Mouse (Mus musculus): ENCODE measurements around the gene Ankrd16. TPM values are rescaled to one million over a fixed set of nuclear protein-coding genes. Genes with fewer than 3 reads are reported as not detected.

Gene Ankrd16
- polyA plus RNA-seq (2015; fragmentation: Nextera tagmentation; extraction: Ambion mirVana), result 44.8 and 51.8 TPM in 2 replicates

DNA sequence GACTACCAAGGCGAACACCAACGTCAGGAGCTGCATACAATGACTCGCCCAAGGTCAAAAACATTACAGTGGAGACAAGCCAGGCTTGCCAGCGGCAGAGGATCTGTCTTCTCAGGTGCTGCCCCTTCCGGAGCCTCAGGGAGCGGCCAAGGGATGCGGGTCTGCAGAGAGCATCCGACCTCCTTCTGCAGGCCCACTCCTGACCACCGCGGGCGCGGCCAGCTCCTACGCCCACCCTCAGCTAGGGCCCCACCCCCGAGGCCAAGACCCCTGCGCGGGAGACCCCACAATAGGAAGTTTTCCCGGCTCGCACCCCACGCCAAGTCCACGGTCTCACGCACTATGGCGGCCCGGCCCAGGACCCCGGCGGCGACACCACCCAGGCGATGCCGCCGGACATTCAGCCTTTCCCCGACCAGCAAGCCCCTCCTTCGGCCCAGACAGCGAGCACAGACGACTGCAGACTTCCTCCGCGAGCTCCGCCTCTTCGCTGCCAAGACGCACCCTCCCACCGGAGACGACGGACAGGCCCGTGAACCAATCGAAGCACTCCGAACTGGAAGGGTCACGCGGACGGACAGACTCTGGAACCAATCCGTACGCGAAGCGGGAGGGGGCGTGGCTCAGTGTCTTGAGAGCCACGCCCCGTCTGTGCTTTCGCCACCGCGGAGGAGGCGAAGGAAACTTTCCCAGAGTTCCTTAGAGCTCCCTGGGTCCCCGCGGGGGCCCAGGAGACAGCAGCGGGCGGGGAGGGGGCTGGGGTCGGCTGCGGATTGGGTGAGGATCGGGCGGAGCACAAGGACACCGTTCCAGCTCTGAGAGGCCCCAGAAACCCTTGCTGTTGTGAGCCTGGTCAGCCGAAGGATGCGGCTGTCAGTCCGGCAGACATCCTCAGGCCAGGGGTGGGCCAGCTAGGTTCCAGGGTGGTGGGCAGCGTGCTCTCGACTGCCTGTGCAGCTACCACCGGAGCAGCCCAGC lies at the start of gene Ankrd16, which contains the start of gene Fbh1:
TSS of gene Ankrd16 (plus strand) at position 786 of the 978 bp plus-strand sequence.
TSS of gene Fbh1 (minus strand) at position 492 of the 978 bp plus-strand sequence.
- Histone ChIP-seq H3K9ac (peak within 1 kb of the TSS; percentile 90), H3K4me1 (peaks cover 34% of the 10 kb centered on the region), H3K9me3 (replicated peaks) (no peaks in the 10 kb centered on the region), H3K36me3 (ENCODE audit: poor library complexity, severe bottlenecking) (peaks cover 18% of the 10 kb centered on the region), H3K4me2 (peak within 1 kb of the TSS; percentile 84), H3K4me3 (peak within 1 kb of the TSS; percentile 84), H3K27ac (peak within 1 kb of the TSS; percentile 96), H3K27me3 (no peaks in the 10 kb centered on the region)
- ATAC-seq, result peak; percentile 95
- WGBS, result under 1% methylated on average over 65 of the region's 73 CpGs

DNA sequence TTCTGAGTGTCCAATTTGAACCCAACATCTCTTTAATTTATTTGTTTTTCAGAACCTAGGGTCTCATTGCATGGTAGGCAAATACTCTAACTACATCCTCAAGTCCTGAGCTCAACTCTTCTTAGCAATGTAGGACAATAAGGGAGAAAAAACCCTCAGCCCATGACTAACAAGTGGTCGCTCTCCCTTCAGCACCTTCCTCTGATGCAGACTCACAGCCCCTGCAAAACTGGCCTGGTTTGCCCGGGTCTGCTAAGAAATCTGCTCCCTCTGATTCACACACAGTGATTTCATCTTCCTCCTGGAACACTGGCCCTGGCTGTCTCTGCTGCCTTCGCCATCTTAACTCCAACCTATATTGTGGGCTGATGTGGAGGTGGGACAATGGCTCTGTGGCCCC lies 48.6 kb upstream of the Ankrd16 start:
- H3K9me3 ChIP-seq (replicated peaks), result no peaks in the 10 kb centered on the region
- H3K27ac ChIP-seq, result no peak overlapping the region
- 79% methylated on average over 3 of the region's 3 CpGs for WGBS
- H3K4me3 ChIP-seq, result no peak overlapping the region
- no peaks in the 10 kb centered on the region for H3K4me1 ChIP-seq
- H3K9ac ChIP-seq, result no peak overlapping the region
- H3K4me2 ChIP-seq, result no peak overlapping the region
- no peak for ATAC-seq
- H3K36me3 ChIP-seq (ENCODE audit: poor library complexity, severe bottlenecking), result no peaks in the 10 kb centered on the region
- H3K27me3 ChIP-seq, result no peaks in the 10 kb centered on the region

DNA sequence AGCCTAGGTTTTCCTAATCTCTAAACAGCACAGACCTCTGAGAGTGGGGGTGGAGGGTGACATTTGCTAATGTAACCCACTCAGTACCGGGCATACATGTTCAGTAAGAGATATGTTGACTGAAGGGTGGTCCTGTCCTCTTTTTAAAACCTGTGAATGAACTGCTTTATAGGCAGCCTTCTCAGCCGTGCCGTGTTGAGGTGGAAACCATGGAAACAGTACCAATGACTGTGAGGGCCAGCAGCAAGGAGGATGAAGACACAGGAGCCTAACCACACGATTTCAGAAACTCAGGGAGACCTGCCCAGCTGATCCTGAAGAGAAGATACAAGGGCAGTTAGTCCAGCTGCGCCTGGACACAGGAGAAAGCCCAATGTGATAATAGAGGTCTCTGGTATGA lies 44.7 kb upstream of the Ankrd16 start:
- Histone ChIP-seq H3K27ac (no peak overlapping the region), H3K27me3 (no peaks in the 10 kb centered on the region), H3K4me1 (no peaks in the 10 kb centered on the region), H3K9ac (no peak overlapping the region), H3K4me3 (no peak overlapping the region), H3K36me3 (ENCODE audit: poor library complexity, severe bottlenecking) (peaks cover 3% of the 10 kb centered on the region; the same call in 1 of the 2 replicates), H3K4me2 (no peak overlapping the region), H3K9me3 (replicated peaks) (no peaks in the 10 kb centered on the region)
- 68% methylated on average over 5 of the region's 5 CpGs for WGBS
- ATAC-seq, result no peak

DNA sequence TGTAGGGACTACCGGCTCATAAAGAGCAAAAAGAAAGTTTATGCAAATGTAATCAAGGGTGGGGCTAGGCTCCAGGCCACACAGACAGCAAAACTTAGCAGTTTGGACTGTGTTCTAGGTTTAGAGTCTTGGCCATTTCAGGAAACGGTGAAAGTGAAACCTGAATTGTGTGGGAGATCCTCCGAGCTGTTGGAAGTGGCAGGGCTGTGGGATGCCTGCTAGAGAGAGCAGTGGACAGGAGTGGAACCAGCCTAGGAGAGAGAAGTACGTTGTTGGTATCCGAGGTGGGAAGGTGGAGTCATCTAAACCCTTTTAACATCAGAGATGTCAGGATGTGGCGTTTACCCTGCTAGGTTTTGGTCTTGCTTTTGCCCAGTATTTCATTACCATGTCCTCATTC lies 41.8 kb upstream of the Ankrd16 start:
- no peak for ATAC-seq
- peaks cover 30% of the 10 kb centered on the region for H3K36me3 ChIP-seq (ENCODE audit: poor library complexity, severe bottlenecking)
- no peaks in the 10 kb centered on the region for H3K4me1 ChIP-seq

DNA sequence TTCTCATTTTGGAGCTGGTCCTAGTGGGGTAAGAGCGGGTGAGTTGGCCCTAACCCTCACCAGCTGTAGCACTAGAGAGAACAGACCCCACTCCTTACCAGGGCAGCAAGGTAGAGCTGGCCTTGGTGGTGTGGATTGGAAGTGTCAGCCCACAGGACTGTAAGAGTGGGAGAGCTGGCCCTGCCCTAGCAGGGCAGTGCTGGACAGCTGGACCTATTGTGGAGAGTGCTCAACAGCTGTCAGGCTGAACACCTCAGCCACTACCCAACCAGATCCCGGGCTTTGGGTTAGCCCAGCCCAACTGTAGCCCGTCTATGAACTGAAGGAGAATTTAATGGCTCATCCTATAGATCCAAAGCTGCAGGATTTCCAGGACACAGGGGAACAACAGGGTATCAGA lies 38.9 kb upstream of the Ankrd16 start:
- H3K27ac ChIP-seq, result no peak overlapping the region
- H3K4me2 ChIP-seq, result no peak overlapping the region
- peaks cover 60% of the 10 kb centered on the region for H3K36me3 ChIP-seq (ENCODE audit: poor library complexity, severe bottlenecking)
- no peak overlapping the region for H3K4me3 ChIP-seq
- H3K9me3 ChIP-seq (replicated peaks), result no peaks in the 10 kb centered on the region
- no peaks in the 10 kb centered on the region for H3K4me1 ChIP-seq
- 91% methylated on average over 3 of the region's 3 CpGs for WGBS
- no peak for ATAC-seq
- H3K27me3 ChIP-seq, result no peaks in the 10 kb centered on the region
- H3K9ac ChIP-seq, result no peak overlapping the region

More for the DNA sequence above, 41.8 kb upstream of the Ankrd16 start:
- no peak overlapping the region for H3K27ac ChIP-seq
- no peak overlapping the region for H3K9ac ChIP-seq
- no peak overlapping the region for H3K4me2 ChIP-seq
- no peak overlapping the region for H3K4me3 ChIP-seq
- H3K9me3 ChIP-seq (replicated peaks), result no peaks in the 10 kb centered on the region
- WGBS, result 89% methylated on average over 6 of the region's 6 CpGs
- H3K27me3 ChIP-seq, result no peaks in the 10 kb centered on the region

DNA sequence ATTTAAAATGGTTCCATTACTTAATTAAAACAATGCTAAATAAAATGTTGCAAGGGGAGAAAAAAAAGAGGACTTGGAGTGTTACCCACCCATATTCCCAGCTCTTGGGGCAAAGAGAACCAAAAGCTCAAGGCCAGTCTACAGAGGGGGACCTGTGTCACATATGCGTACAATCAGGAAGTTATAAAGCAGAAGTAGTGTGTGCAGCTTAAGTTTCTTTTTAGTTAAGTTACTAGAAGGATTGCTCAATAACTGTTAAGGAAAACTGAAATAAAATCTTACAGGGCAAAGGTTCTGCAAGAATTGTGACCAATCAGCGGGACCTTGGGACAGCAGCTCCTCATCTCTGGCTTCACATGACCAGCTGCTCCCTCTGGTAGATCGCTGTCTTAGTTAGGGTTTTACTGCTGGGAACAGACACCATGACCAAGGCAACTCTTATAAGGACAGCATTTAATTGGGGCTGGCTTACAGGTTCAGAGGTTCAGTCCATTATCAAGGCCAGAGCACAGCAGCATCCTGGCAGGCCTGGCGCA lies 38.1 kb upstream of the Ankrd16 start:
- Histone ChIP-seq H3K9ac (no peak overlapping the region), H3K9me3 (replicated peaks) (no peaks in the 10 kb centered on the region), H3K4me3 (no peak overlapping the region), H3K36me3 (ENCODE audit: poor library complexity, severe bottlenecking) (peaks cover 68% of the 10 kb centered on the region), H3K4me1 (no peaks in the 10 kb centered on the region), H3K27me3 (no peaks in the 10 kb centered on the region), H3K27ac (no peak overlapping the region), H3K4me2 (no peak overlapping the region)
- WGBS, result 94% methylated on average over 4 of the region's 4 CpGs
- no peak for ATAC-seq

DNA sequence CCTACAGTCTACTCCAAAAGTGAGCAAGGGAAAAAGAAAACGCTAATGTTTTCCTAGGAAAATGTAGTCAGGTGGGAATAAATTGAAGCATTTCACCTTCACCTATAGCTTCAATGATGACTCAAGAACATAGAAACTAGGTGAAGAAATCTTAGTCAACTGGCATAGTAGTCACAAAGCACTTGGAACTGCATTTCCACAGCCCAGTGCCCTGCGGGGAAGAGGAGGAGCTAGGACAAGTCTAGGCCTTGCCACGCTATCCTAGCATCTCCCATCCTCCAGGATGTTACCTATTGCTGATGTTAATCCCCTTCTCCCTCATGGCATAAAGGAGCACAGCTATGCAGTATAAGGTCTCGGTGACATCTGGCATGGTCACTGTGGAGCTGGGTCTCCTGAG lies 15.1 kb upstream of the Ankrd16 start:
- H3K4me2 ChIP-seq, result no peak overlapping the region
- peaks cover 96% of the 10 kb centered on the region for H3K36me3 ChIP-seq (ENCODE audit: poor library complexity, severe bottlenecking)
- ATAC-seq, result no peak
- no peaks in the 10 kb centered on the region for H3K4me1 ChIP-seq
- H3K9me3 ChIP-seq (replicated peaks), result no peaks in the 10 kb centered on the region
- H3K4me3 ChIP-seq, result no peak overlapping the region
- no peak overlapping the region for H3K27ac ChIP-seq
- H3K9ac ChIP-seq, result no peak overlapping the region
- H3K27me3 ChIP-seq, result no peaks in the 10 kb centered on the region
- 89% methylated on average over 4 of the region's 4 CpGs for WGBS

DNA sequence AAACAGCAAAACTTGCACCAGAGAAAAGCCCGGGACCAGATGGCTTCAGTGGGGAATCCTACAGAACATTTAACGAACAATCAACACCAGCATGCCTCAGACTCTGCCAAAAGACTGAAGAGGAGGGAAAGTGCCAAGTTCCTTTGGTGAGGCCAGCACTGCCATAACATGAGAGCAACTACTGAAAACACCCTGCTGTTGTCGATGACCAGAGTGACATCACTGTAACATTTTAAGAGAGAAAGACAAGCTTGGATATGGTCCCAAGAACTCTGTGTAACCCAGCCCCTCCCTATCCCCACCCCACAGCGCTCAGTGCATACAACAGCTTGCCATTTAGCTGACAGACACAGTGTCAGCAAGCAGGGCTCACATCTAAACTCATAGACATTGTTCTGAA lies 12.0 kb upstream of the Ankrd16 start:
- H3K4me2 ChIP-seq, result no peak overlapping the region
- no peak overlapping the region for H3K4me3 ChIP-seq
- WGBS, result 78% methylated on average over 4 of the region's 4 CpGs
- H3K27me3 ChIP-seq, result no peaks in the 10 kb centered on the region
- peak; percentile 84 for ATAC-seq
- no peak overlapping the region for H3K9ac ChIP-seq
- peaks cover 78% of the 10 kb centered on the region for H3K36me3 ChIP-seq (ENCODE audit: poor library complexity, severe bottlenecking)
- H3K9me3 ChIP-seq (replicated peaks), result no peaks in the 10 kb centered on the region
- no peak overlapping the region for H3K27ac ChIP-seq
- H3K4me1 ChIP-seq, result no peaks in the 10 kb centered on the region

DNA sequence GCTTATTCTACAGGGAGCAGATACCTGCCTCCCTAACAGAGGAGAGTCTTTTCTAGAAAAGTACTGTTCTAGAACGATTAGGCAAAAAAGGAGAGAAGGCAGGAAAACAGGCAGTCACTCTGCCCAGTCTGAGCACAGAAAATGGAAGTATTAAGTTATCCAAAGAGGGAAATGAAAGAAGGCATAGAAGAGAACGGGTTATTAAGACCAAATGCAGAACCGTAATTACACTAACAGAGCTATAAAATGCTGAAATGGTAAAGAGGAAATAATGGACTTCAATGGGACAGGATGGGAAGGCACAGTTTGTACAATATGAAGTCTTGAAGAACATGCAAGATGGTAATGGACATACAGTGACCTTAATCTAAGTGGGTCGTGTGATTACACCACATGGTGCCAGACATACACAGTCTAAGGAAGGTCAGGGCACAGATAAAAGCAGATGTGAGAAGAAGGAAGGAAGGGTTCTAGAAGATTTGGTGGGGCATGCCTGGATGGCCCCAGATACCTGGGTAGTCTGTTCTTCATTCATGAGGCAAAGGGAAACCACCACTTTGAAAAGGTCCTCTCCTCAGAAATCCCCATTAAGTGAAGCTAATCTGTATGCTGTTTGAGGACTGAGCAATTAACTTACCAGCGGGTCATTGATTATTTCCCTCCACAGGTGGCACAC lies 11.1 kb upstream of the Ankrd16 start:
- H3K9ac ChIP-seq, result no peak overlapping the region
- 66% methylated on average over 5 of the region's 5 CpGs for WGBS
- H3K9me3 ChIP-seq (replicated peaks), result no peaks in the 10 kb centered on the region
- ATAC-seq, result no peak
- H3K4me2 ChIP-seq, result no peak overlapping the region
- no peak overlapping the region for H3K27ac ChIP-seq
- no peaks in the 10 kb centered on the region for H3K27me3 ChIP-seq
- H3K36me3 ChIP-seq (ENCODE audit: poor library complexity, severe bottlenecking), result peaks cover 68% of the 10 kb centered on the region
- no peak overlapping the region for H3K4me3 ChIP-seq
- no peaks in the 10 kb centered on the region for H3K4me1 ChIP-seq

DNA sequence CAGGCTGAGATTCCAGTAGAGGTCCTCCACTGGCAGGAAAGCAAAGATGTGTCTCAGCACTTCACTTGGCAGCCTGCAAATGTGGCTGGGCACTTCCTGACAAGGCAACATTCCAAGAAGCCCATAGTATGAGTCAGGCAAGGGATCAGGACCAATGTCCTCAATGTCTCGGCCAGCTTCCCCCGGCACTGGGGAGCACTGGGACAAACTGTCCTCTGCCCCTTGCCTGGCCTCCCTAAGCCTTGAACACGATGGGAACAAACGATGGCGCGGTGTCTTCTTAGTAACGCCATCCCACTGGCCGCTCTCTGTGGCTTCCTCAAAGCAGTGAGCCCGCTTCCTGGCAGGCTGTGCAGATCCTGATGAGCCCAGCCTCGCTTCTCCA lies 10.5 kb upstream of the Ankrd16 start:
- H3K9ac ChIP-seq, result no peak overlapping the region
- no peak overlapping the region for H3K4me2 ChIP-seq
- no peak overlapping the region for H3K27ac ChIP-seq
- peaks cover 63% of the 10 kb centered on the region for H3K36me3 ChIP-seq (ENCODE audit: poor library complexity, severe bottlenecking)
- H3K9me3 ChIP-seq (replicated peaks), result no peaks in the 10 kb centered on the region
- no peak for ATAC-seq
- WGBS, result 72% methylated on average over 10 of the region's 10 CpGs
- no peak overlapping the region for H3K4me3 ChIP-seq
- H3K27me3 ChIP-seq, result no peaks in the 10 kb centered on the region
- H3K4me1 ChIP-seq, result no peaks in the 10 kb centered on the region

DNA sequence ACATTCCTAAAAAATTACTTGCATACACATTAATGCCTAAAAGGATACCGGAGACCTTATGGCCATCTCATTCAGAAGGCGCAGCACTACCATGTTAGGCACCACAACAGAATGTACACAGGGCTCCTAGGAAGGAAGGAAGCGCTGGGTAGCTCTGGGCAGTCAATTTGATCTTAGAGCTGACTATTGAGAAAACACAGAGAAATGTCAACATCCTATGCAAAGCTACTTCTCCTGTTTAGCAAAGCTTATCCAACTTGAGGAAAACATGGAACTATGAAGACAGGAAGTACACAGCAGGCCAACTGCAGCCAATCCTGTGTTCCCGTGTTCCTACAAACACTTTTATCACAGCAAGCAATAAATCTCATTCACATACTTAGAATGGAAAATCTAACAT lies 6.0 kb upstream of the Ankrd16 start:
- peaks cover 20% of the 10 kb centered on the region for H3K36me3 ChIP-seq (ENCODE audit: poor library complexity, severe bottlenecking)
- H3K9ac ChIP-seq, result no peak overlapping the region
- H3K4me1 ChIP-seq, result peaks cover 19% of the 10 kb centered on the region
- H3K27ac ChIP-seq, result no peak overlapping the region
- no peaks in the 10 kb centered on the region for H3K9me3 ChIP-seq (replicated peaks)
- H3K4me2 ChIP-seq, result no peak overlapping the region
- no peaks in the 10 kb centered on the region for H3K27me3 ChIP-seq
- no peak overlapping the region for H3K4me3 ChIP-seq
- no peak for ATAC-seq
- WGBS, result 94% methylated on average over 4 of the region's 4 CpGs

DNA sequence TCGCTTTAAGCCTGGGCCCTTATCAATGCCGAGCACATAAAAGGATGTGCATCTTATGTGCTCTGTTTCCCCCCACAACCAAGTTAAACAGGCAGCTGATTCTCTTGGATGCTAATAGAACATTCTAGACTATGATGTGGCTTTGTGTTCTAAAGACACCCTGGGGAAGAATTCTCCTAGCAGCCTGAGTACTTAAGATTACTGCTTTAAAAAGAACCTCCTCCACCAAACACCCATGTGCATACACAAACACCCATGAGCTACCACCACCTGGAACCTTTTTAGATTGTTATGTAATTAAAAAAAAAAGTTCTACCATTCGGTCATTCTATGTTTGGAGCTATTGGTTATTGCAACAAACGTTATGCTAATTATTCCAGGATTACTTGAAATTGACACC lies 5.3 kb upstream of the Ankrd16 start:
- H3K4me1 ChIP-seq, result peaks cover 20% of the 10 kb centered on the region
- H3K9ac ChIP-seq, result no peak overlapping the region
- no peak overlapping the region for H3K27ac ChIP-seq
- no peak for ATAC-seq
- H3K4me2 ChIP-seq, result no peak overlapping the region
- H3K36me3 ChIP-seq (ENCODE audit: poor library complexity, severe bottlenecking), result peaks cover 13% of the 10 kb centered on the region
- no peaks in the 10 kb centered on the region for H3K9me3 ChIP-seq (replicated peaks)
- WGBS, result 86% methylated on average over 4 of the region's 4 CpGs
- no peak overlapping the region for H3K4me3 ChIP-seq
- no peaks in the 10 kb centered on the region for H3K27me3 ChIP-seq
